Mouse (Mus musculus): ENCODE results near the gene Engase.

Gene Engase

DNA sequence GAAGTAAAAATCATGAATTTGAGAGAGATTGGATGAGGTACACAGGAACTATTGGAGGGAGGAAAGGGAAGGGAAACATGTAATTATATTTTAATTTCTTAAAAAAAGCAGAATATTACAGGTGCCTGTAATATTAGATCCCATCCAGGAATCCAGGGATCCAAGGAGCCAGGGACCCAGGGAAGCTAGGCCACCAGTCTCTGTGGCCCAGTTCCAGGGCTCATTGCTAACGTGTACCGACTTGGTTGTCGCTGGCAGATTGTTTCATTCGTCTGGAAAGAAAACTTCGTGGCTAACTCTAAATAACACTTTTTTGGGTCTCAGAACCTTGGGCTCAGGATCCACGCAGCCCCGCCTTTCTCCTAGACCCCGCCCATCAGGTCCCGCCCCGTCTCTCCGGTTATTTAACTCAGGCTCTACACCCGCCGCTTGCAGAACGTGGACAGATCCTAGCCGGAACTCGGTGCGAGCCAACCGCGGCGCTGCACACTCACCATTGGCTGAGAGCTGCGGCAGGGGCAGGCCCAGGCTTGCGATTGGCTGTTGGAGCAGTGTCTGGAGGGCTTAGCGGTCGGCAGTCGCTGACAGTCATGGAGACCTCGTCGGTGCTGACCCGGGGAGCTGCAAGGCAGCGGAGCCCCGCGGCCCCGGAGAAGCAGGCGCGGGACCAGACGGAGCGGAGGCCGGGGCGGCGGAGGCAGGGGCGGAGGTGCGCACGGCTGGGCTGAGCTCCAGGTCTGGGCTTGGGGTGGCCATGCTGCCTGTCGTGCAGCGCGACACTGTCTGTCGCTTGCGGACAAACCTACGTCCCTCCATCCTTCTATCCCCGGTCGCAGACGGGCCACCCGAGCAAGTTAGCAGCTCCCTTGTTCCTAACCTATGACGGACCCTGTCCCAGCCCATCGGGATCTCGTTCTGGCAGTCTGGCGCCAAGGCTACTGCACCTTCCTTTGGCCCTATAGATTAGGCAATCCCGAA is at the start of gene Engase:
Gene Engase (plus strand): TSS at position 434 of the 978 bp plus-strand sequence.
- peak; percentile 97 for DNase-seq (ENCODE audit: low spot score)

DNA sequence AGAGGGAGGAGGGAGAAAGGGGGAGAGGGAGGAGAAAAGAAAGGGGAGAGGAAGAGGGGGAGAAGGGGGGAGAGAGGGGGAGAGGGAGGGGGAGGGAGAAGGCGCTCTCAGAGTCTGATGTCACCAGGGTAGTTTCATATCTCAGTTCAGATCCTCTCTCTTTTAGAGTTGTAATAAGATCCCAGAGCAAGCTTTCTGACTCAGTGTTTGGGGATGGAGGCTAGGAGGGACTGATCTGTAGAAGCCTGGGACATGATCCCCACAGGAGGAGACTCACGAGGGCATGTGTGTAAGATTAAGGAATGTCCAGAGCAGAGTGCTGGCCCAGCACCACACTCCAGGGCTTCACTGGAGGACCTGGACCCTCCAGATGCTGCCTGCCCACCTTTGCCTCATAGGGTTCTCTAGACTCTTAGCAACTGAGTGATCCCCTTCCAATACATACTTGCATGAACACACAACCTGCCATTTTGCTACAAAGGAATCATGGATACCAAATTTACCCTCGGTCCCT is 49.3 kb upstream of the Engase start:
- DNase-seq (ENCODE audit: low spot score) = no peak

DNA sequence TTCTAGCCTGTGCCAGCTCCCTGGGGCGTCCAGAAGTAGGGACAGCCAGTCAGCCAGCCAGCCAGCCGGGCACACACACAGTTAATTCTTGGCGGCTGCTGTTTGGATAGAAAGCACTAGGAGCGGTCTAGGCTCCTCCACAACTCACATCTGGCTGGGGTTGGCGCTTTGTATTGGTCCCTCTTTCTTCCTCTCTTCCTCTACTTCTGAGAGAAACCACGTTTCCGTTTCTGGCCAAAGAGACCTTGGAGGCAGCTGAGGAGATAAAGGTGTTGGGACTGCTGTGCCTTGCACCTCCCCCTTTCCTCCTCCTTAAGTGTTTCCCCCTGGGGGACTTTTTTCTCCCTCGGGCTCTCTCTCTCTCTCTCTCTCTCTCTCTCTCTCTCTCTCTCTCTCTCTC is 48.6 kb upstream of the Engase start, which contains the start of gene C1qtnf1:
Gene C1qtnf1 (plus strand): TSS at position 218 of the 400 bp plus-strand sequence.
- peak; percentile 47 for DNase-seq (ENCODE audit: low spot score)

DNA sequence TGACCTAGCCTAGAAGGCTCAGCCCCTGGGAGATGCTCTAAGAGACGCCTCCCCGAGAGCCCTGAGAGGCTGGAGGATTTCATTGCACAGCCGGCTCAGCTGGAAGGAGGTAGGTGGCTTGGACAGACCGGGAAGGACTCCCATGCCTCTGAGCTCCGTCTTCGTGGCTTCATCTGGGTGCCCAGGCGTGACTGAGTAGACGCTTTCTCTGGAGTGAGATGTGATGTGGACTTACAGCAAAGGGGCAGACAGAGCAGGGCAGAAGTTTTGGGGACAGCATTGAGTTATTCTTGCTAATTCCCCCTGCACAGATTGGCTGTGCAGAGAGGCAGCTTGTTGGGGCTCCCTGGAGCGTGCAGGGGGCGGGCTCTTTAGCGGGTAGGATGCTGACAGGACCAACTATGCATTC is 48.2 kb upstream of the Engase start:
- no peak for DNase-seq (ENCODE audit: low spot score)

DNA sequence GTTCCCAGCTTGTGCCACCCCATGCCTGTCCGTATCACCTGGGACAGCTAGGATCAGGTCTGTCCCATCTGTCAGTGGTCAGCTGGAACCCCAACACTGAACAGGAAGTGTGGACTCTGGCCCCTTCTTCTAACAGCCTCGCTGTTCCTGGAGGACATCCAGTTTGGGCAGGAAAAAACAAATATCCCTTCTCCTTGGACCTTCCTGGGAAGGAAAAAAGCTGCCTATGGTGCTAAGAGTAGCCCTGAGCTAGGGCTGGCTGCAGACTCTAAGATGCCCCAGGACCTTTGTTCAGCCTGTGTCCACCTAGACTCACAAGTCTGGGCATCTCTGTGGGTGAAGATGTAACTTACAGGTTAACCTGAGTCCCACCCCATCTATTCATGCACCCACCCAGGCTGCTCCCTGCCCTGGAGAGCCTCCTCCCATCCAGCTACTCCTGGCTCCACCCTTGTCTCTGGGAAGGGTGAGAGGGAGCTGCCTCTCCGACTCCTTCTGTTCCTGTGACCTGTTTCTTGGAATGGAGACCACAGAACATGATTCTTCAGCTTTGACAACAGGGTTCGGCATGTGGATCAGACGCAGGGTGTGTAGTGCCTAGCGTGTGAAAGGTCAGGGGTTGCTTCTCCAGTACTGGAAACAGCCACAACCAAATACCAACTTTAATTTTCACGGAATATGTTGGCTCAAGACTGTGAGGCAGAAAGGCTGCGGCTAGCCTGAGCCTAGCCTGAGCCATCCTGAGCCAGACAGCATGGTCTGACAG is 47.5 kb upstream of the Engase start:
- no peak for DNase-seq (ENCODE audit: low spot score)

DNA sequence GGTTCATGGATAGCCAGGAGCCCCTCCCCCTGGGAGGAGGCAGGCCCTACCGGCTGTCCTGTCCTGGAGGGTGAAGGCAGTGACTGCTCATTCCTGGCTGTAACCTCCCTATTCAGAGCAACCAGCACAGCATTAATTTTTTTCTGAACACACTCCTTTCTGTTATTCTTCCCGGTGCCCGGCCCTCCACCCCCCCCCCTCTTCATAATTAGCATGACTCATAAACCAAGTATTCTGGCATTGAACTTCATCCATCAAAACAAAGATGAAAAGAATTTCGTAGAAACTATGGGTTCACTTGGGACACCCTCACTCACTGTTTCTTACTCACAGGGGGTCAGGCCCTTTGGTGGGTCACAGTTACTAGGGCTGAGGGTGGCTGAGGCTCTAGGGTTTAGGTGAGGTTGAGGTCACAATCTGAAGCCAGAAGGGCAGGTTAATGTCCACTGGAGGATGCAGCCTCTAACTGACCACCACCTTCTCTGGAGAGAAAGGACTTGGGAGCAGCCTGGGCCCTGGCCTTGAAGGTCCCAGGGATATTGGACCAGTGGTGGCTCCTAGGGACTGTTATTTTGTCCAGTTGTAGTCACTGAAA is 46.2 kb upstream of the Engase start:
- DNase-seq (ENCODE audit: low spot score) = no peak

DNA sequence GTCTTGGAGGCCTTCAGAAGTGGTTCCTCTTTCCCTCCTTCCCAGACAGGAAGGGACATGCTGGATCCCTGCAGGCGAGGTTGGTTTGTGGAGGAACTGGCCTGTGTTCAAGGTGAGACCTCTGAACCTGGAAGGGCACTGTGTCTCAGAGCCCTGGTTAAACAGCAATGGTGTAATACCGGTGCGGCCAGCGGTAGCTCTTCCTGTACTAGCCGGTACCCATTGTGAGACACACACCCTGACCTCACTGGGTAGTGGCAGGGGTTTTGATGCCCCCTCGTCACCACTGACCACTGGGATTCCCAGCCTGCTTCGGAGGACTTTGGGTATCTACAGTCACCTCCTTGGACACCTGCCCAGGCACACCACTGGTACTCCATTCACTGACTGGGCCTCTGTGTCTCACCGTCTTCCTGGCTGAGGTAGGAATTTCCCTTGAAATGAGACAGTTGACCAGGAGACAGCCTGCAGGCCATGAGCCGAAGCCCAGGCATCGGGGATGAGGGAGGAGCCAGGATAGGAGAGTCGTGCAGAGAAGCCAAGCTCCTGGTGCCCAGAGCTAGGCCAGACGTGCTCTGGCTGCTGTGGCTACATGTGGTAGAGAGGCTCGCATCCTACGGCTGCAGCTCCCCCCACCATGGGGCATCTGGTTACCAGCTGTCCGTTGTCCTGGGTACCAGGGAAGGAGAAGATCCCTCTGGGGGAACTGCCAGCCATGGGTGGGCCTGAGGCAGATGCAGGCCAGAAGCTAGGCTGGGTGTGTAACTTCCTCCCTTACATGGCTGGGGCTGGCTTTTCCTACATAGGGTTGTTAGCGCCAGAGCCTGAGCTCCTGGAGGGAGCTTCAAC is 45.3 kb upstream of the Engase start:
- DNase-seq (ENCODE audit: low spot score) = no peak

DNA sequence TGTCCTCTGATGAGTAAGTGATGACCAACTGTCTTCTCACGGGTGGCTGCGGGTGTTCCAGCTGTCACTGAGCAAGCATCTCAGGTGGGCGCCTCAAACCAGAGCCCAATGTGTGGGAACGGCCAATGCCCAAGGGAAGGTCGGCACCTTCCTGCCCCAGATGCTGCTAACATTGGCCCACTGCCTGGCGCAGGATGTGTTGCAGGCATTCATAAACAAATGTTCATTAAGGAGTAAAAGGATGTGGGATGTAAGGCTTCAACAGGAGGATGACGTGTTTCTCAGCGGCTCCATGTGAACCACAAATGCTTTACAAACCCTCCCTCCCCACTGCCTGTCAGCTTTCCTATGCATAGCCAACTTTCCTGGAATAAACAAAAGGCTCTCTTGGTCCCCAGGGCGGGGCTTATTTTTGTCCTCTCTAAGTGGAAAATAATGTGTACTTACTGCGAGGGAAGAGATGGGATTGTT is 43.2 kb upstream of the Engase start:
- DNase-seq (ENCODE audit: low spot score) = no peak

DNA sequence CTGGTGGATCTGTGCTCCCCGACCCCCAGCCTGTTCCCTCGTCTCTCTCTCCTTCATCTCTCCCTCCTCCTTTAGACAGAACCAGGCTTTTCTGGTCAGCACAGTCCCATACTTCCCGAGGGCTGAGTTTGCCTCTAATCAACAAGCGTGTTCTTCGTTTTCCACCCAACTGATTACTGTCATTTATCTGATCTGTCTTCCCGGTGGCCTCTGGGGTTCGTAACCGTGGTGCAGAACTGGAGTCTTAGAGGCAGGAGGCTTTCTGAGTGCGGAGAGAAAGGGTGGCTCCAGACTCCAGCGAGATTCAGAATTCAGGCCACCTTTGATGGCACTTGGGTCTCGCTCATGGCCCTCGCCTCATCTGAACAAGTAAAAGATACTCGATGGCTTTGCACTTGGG is 42.5 kb upstream of the Engase start:
- DNase-seq (ENCODE audit: low spot score) = no peak

DNA sequence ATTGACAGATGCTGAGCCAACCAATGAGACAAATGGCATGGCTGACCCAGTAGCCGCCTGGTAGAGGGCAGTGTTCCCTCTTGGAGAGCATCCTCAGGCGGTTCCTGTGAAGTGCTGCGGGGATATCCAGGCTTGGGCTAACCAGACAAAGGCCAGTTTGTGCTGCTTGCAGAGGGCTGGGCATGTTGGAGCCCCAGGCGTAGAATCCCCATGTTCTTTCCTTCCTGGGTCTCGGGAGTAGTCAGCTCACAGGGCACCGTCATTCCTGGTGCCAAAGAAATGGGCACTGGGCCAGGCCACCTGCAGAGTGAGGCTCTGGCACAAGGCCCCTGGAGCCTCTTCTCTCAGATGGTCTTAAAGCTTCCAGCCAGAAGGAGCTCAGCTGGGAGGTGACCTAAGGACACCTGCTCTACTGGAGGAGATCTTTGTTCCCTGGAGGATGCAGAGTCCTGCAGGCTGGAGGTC is 40.1 kb upstream of the Engase start:
- DNase-seq (ENCODE audit: low spot score) = no peak

DNA sequence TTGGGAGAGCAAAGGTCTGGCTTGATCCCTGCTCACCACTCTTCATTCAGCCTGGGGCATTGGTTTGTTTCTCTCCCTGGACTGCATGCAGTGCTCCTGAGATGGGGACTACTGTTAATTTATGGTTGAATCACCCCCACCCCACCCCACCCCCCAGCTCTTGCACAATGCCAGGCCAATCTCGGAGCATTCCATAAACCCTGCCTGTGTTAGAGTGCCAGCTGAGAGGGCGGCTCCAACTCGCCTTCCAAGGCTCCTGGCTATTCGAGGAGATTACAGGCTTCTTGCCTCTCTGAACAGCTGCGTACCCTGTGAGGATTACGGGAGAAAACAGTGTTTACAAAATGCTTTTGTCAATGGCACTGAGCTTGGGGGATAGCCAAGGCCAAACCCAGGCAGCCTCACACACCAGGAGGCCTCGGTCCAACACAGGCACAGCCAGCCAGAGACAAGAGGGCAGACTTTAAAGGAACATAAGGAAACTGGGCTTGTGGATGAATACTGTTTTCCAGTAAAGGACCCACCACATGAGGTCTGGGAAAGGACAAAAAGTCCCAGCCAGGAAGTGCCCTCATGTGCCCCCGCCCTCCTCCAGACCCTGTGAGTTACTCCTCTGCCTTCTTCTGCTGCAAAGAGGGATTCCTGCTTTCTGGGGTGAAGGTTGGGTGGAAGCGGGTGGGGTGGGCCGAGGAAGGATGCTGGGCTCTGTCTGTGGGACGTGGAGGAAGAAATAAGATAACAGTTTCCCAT is 37.8 kb upstream of the Engase start:
- DNase-seq (ENCODE audit: low spot score) = peak; percentile 49

DNA sequence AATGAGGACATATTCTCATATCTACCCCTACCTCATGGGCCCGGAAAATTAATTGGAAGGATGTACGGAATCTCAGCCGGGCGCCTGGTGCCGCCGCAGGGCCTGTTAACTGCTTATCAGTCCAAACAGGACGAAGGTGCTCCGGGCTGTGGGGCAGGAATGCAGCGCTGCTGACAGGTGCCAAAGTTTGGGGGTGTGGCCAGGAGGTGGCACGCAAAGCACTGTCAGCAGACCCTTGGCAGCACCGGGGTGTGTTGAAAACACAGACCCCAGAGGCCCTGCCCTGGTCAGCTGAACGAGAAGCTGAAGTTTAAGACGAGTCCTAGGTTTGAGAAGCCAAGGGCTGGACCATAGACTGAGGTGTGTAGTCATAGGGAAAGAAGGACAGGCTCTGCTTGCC is 33.9 kb upstream of the Engase start:
- no peak for DNase-seq (ENCODE audit: low spot score)

DNA sequence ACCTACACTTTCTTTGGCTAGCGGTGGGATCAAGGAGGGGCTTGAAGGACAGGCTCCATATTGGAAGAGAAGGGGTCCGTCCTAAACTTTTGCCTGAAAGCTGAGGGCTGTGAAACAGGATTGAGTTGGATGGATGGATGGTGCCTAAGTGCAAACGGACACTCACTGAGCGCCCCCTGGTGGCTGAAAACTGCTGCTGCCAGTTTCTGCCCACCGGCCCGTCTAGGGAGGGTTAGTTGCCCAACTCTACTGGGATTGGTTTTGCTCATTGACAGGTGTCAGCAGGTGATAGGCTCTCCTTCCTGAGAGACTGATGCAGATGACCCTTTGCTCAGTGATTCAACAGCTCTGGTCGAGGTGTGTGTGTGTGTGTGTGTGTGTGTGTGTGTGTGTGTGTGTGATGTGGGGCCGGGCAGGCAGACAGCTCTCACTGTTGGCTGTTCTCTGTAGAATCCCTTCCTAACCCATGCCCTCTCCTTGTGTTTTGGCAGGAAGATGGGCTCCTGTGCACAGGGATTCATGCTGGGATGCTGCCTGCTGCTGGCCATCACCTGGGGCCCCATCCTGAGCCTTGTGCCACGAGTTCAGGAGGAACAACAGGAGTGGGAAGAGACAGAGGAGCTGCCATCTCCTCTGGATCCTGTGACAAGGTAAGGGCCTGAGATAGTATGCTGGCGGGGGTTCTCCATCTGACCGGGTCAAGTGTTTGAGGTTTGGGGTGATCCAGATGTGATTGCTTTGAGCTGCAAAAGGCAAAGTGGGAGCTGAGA is 33.2 kb upstream of the Engase start:
- DNase-seq (ENCODE audit: low spot score) = peak; percentile 82

DNA sequence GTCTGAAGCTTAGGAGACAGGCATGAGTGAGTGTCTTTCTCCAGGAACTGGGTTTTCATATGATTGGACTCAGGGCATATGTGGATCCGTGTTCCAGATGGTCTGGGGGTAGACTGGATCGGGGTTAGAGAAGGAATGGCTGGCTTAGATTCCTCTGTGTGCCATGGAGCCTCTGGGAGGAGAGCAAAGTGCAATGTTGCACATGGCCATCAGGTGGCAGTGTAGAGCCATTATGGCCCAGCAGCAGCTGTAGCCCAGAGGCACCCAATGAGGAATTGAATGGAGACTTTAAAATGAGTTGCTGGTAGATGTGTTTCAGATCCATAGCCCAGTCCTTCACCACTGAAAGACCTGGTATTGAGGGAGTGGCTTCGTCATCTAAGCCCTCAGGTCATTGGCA is 30.8 kb upstream of the Engase start:
- DNase-seq (ENCODE audit: low spot score) = peak; percentile 70

DNA sequence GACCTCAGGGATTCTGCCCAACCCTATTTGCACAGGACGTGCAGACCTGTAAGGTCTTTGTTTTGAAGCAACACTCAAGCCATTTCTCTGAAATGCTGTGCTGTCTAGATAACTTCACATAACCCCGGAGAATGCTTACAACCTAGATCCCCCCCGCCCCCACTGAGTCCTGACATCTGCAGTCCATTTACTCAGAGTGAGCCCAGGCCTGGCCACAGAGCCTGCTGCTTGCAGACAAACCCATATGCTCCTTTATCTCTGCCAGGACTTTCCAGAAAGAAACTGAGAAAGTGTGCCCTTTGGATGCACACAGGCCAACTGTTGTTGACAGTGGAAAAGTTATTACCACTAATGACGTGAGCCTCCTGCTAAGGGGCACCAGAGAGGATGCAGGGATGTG is 29.3 kb upstream of the Engase start:
- DNase-seq (ENCODE audit: low spot score) = no peak

DNA sequence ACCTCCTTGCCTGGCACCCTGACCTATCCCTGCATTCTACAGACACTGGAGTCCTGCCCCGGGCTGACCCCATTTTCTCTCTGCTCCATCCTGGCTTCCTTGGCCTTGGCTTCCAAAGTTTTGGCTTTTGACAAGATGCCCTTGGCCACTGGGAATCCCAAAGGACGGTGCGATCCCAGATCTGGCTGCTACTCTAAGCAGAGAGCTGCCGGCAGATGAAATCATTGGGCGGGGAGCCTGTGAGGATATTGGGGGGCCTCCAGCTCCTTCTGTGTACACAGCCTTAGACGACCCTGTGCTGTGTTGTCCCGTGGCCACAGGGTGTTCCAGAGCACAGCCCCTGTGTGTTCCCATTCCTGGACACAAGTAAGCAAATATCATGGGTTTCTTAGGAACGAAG is 28.2 kb upstream of the Engase start:
- DNase-seq (ENCODE audit: low spot score) = no peak

DNA sequence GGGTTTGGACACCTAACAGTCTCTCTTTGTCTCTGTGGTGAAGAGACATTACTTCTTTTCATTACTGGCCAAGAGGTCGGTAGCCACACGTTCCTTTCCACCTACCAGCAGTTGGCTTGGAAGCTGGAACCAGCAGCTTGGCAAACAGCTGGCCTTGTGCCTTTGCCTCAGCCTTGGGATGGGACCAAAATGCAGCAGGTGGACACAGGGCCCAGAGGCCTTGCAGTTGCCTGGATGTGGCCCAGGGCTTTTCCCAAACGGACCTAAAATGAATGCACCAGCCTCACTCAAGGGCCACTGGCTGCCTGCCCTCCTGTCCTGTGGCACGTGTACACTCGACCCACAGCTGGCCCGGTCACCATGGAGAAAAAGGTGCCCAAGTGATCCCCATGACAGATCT is 25.4 kb upstream of the Engase start:
- no peak for DNase-seq (ENCODE audit: low spot score)

DNA sequence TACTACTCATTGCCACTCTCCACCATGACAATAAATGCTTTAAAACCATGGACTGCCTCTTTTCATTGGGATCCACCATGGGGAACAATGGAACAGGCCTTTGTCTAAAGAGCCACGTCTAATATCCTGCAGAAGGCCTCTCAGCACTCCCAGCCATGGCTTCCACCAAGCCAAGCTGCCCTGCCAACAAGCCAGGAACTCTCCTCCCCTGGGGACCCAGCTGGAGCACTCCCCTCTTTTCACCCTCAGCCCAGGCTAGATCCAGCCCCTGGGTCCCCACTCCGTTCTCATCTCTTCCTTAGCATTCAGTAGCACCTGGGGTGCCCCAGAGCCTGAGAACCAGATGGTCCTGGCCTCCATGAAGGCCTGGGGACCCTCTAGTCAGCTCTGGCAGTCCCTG is 23.7 kb upstream of the Engase start:
- DNase-seq (ENCODE audit: low spot score) = no peak

DNA sequence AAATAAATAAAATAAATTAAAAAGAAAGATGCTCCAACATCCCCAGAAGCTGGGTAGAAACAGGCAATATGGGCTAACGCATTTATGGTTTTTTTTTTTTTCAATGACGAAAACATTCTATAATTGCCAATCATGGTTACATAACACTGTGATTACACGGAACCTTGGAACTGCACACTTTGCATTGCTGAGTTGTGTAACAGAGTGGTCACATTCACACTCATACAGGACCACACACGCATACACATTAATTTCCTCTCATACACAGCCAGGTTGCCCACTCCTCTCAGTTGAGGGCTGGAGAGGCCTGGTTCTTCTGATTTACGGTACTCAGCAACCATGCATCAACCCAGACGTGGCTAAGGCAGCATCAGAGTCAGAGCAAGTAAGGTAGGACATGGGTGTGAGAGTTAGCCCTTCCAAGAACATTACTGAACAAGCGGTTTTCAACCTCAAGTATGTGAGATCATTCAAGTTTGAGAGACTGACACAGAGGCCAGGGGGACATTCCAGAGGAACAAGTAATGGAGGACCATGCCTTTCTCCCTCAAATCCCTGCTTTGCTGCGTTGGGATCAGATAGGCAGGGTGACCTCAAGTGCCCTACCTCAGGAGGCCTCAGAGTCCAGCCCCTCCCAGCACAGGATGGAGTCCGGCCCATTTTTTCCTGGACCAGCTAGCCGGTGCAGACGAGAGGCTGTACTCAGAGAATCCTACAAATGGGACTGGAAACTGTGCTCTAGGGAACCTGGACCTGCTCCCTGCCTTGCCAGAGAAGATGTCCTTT is 22.6 kb upstream of the Engase start:
- no peak for DNase-seq (ENCODE audit: low spot score)
